Comparison of ENCODE assay signal across 24 mouse cellular contexts in the genomic region with DNA sequence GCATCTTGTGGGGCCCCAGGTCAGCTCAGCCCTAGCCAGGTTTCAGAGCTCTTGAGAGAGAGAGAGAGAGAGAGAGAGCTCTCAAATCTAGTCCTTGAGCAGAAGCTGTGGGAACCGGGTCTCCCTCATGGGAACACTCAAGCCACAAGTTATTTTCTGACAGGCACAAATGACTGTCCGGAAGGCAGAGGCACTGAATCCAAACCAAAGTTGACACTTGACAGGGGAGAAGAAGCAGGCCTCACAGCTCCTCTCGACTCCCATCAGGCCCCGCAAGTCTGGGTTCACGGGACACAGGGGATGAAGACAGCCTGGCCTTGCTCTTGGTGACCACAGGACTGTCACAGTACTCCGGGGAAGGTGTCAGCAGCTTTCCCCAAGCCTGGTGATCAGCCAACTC. TPM values are rescaled to one million over a fixed set of nuclear protein-coding genes. Genes with fewer than 3 reads are reported as not detected.
DNase-seq lines count a peak whose midpoint lies in the region; ATAC-seq and TF ChIP-seq lines count a peak whose summit lies in the region.
"Had no signal": no experiment of that assay in that cellular context is flagged by ENCODE, and none has a peak within 500 bp of the region (broad histone marks: within the 10 kb centered on the region; RNA-seq: fewer than 3 reads in every experiment).

No protein-coding gene starts in this region.

- intact Hi-C loops in gastrocnemius, adult 2 months (cut with DNase I): no loop called here
- intact Hi-C loops in gastrocnemius, postnatal 14 days (cut with DNase I; ENCODE audit: low total_unique reads): no loop called here

- H3K27ac ChIP-seq in gastrocnemius, adult 2 months: peak overlapping the region; percentile 20; the same call in 1 of the 2 replicates
- peak overlapping the region; percentile 61 for H3K27ac ChIP-seq in heart, embryonic 15.5 days
- H3K27ac ChIP-seq: forebrain, embryonic 15.5 days; hindbrain, postnatal 0 days; limb, embryonic 10.5 days; stomach, embryonic 15.5 days had no signal

- H3K4me2 ChIP-seq in heart, embryonic 15.5 days: no peak overlapping the region
- H3K4me2 ChIP-seq: forebrain, embryonic 15.5 days; stomach, embryonic 15.5 days had no signal

- TF ChIP-seq CTCF in gastrocnemius, adult 2 months (IDR thresholded peaks at IDR 0.05): no peak

- peak; percentile 15 for DNase-seq in gastrocnemius, adult 2 months
- no peak for DNase-seq in gastrocnemius, postnatal 14 days
- no peak for DNase-seq in heart, adult 8-10 months (ENCODE audit: low spot score)
- DNase-seq in testis, postnatal 10 days (ENCODE audit: low spot score): peak; percentile 39
- no peak for DNase-seq in testis, postnatal 14 days (ENCODE audit: low spot score)
- DNase-seq in thymus, postnatal 0 days (ENCODE audit: low spot score): no peak
- DNase-seq in cerebellum, postnatal 25 days: no peak
- DNase-seq: adrenal gland, postnatal 25 days; cerebellum, adult 11 months; cerebellum, postnatal 10 days; gastrocnemius, postnatal 36 days; kidney, adult 2 months; kidney, postnatal 36 days; liver, postnatal 0 days; right cerebral cortex, postnatal 14 days had no signal

- no peaks in the 10 kb centered on the region for H3K9me3 ChIP-seq in heart, embryonic 15.5 days (replicated peaks)
- H3K9me3 ChIP-seq: forebrain, embryonic 15.5 days; limb, embryonic 10.5 days; stomach, embryonic 15.5 days had no signal

- H3K36me3 ChIP-seq in heart, embryonic 15.5 days: no peaks in the 10 kb centered on the region
- H3K36me3 ChIP-seq: forebrain, embryonic 15.5 days; limb, embryonic 10.5 days; stomach, embryonic 15.5 days had no signal

- H3K4me3 ChIP-seq in gastrocnemius, adult 2 months: no peak overlapping the region
- no peak overlapping the region for H3K4me3 ChIP-seq in heart, embryonic 15.5 days
- H3K4me3 ChIP-seq: forebrain, embryonic 15.5 days; limb, embryonic 10.5 days; stomach, embryonic 15.5 days had no signal

- no peak overlapping the region for H3K9ac ChIP-seq in heart, embryonic 15.5 days
- H3K9ac ChIP-seq: forebrain, embryonic 15.5 days; liver, postnatal 0 days; stomach, embryonic 15.5 days had no signal

- 31% methylated on average over 6 of the region's 6 CpGs for WGBS in heart, embryonic 15.5 days

- ATAC-seq in heart, embryonic 15.5 days (replicated peaks; ENCODE audit: insufficient number of reproducible peaks, insufficient read depth, low FRiP score, low read depth): no peak
- ATAC-seq: forebrain, embryonic 15.5 days; hindbrain, postnatal 0 days; liver, postnatal 0 days; midbrain, embryonic 16.5 days had no signal

- peaks cover 51% of the 10 kb centered on the region for H3K4me1 ChIP-seq in heart, embryonic 15.5 days (replicated peaks)

- H3K27me3 ChIP-seq in heart, embryonic 15.5 days: no peaks in the 10 kb centered on the region
- H3K27me3 ChIP-seq: forebrain, embryonic 15.5 days; stomach, embryonic 15.5 days had no signal

RNA-seq across cellular contexts. Expression of a gene that starts 3.0 kb away (rescaled TPM):
- total RNA-seq in gastrocnemius, adult 2 months (2021): 1 to 10 TPM; 4.0 to 7.2 TPM
- 10 to 100 TPM; 15.2 to 17.7 TPM for total RNA-seq in gastrocnemius, postnatal 14 days (2021)
- 21.8 and 25.9 TPM in 2 replicates for polyA plus RNA-seq in heart, embryonic 15.5 days (2015; fragmentation: Nextera tagmentation; extraction: Ambion mirVana)
- total RNA-seq in heart, adult 8-10 months (2022): 10 to 100 TPM; 11.3 to 21.8 (median 12.9) TPM
- 2.7 and 3.1 TPM in 2 replicates for polyA plus RNA-seq in thymus, postnatal 0 days (2015; fragmentation: Nextera tagmentation; extraction: Ambion mirVana)
- total RNA-seq: neutrophil, adult 5-6 weeks had no signal

RNA-seq across cellular contexts. Expression of a gene that starts 31.5 kb away (rescaled TPM):
- total RNA-seq in gastrocnemius, adult 2 months (2021): under 1 TPM in 1 of 2 experiments, not detected in 1; 0.15 TPM
- total RNA-seq in gastrocnemius, postnatal 14 days (2021): under 1 TPM in 1 of 2 experiments, not detected in 1; 0.10 TPM
- 0.09 TPM in 2 replicates for polyA plus RNA-seq in heart, embryonic 15.5 days (2015; fragmentation: Nextera tagmentation; extraction: Ambion mirVana)
- under 1 TPM in 1 of 4 experiments, not detected in 3; 0.11 TPM for total RNA-seq in heart, adult 8-10 months (2022)
- 0.08 TPM in 2 replicates for polyA plus RNA-seq in thymus, postnatal 0 days (2015; fragmentation: Nextera tagmentation; extraction: Ambion mirVana)
- total RNA-seq: adrenal gland, postnatal 25 days; layer of hippocampus, postnatal 10 days; MEL; neutrophil, adult 5-6 weeks had no signal

Comparison
In these comparisons a context has a peak if more than half of its experiments do, and no peak if none do; other contexts are left out.
1. DNase-seq: peak in gastrocnemius, adult 2 months (single experiment) and testis, postnatal 10 days (single experiment); none in gastrocnemius, postnatal 14 days (single experiment), heart, adult 8-10 months (single experiment), testis, postnatal 14 days (single experiment), thymus, postnatal 0 days (single experiment) and cerebellum, postnatal 25 days (0 of 2).